Mouse (Mus musculus): Measurements from ENCODE around the gene Gnat1. TPM values are rescaled to one million over a fixed set of nuclear protein-coding genes. Genes with fewer than 3 reads are reported as not detected.
A peak's percentile ranks its signal among the peaks of the same experiment; 100 is the strongest.

Gnat1 gene
- total RNA-seq, 2 experiments from 2014 or later = 0.17 TPM; not detected in 1

DNA sequence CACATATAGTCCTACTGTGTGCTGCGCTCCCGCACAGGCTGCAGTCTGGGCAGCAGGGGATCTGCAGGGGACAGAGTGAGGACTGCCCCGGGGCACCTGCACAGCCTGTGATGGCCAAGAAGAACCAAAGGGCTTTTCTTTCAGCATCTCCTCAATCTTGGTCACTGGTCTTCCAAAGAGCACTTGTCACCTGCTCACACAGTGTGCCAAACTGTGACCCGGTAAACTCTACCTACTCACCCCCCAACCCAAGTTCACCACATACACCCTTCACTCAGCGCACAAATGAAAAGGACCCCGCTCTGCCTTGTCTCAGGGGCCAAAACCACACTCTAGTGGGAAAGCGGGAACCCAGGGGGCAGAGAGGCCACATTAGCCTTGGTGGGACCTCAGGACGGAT lies 47.7 kb downstream of the Gnat1 start:
- peak overlapping the region; percentile 95; the same call in 1 of the 2 replicates for H3K4me3 ChIP-seq
- TF ChIP-seq CTCF (conservative IDR thresholded peaks at IDR 0.05) = no peak
- DNase-seq (ENCODE audit: low spot score in 2 of 2) = no peak

DNA sequence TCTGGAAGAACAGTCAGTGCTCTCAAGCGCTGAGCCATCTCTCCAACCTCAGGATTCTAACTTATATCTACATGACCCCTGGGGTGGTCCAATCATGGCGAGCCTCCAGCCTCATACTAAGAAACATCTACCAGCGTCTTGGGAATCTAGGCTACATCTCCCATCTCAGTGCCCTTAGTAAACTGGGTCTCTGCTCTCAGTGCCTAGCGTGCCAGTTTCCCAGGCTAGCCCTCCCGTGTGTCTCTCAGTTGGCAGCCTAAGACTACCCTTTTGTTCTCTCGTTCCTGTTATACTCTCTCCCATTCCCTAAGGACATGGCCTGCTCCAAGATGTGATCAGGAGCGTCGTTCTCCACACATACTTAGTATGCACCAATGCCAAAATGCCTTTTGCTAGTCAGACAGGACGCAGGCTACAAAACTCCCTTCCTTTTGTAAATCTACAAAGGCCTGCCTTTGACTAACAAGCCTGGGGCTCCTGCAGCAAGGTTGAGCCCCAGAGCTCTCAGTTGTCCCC lies 48.1 kb downstream of the Gnat1 start:
- H3K27ac ChIP-seq = peak overlapping the region; percentile 92
- no peak overlapping the region; the same call in 1 of the 2 replicates for H3K4me3 ChIP-seq
- no peak for DNase-seq (ENCODE audit: low spot score in 2 of 2)
- TF ChIP-seq CTCF (conservative IDR thresholded peaks at IDR 0.05) = no peak

More for the DNA sequence above, 47.7 kb downstream of the Gnat1 start:
- H3K27ac ChIP-seq = peak overlapping the region; percentile 92

DNA sequence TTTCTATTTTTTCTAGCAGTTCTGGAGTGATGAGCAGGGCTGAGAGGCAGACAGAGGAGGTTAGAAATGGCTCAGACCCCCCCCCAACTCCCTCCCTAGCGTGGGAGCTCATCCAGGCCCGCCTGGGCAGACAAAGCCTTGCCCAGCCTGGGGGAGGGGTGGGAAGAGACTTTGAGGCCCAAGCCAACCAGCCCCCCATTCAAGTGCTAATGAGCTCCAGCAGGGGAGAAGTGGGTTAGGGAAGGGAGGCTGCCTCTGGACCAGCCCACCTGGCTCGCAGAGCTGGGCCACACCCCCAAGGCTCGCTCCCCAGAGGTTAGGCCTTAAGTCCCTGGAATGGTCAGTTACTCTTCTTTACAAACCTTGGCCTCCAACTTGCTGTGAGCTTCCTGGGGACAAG lies 48.9 kb downstream of the Gnat1 start:
- TF ChIP-seq CTCF (conservative IDR thresholded peaks at IDR 0.05) = no peak
- H3K27ac ChIP-seq = peak overlapping the region; percentile 92
- H3K4me3 ChIP-seq = peak overlapping the region; percentile 22; the same call in 1 of the 2 replicates
- DNase-seq (ENCODE audit: low spot score in 2 of 2) = peak; percentile 58 to 72

DNA sequence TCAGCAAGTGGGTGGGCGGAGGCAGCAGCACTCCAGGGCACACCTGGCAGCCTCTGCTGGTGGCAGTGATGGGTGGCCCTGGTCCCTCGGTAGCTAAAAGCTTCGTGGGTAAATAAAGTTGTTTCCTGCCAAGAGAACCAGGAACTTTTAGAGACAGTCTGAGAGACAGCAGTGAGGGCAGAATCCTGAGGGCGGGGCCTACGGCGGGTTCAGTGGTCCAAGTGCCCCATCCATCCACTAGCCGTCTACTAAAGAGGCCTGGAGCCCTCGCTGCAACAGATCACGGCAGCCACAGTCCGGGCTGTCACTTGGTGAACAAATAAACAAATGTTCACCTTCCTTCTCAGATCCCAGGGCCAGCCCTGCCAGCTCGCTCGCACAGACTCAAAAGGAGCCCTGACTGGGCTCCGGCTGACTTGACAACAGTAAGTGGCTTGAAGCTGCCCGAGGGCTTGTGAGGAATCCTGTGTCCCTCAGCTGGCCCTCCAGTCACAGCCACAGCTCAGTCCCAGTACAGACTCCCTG lies 49.5 kb downstream of the Gnat1 start:
- DNase-seq (ENCODE audit: low spot score in 2 of 2) = peak in 1 of 2 experiments; percentile 33
- TF ChIP-seq CTCF (conservative IDR thresholded peaks at IDR 0.05) = no peak
- Histone ChIP-seq H3K27ac (peak overlapping the region; percentile 92), H3K4me3 (peak overlapping the region; percentile 22; the same call in 1 of the 2 replicates)

DNA sequence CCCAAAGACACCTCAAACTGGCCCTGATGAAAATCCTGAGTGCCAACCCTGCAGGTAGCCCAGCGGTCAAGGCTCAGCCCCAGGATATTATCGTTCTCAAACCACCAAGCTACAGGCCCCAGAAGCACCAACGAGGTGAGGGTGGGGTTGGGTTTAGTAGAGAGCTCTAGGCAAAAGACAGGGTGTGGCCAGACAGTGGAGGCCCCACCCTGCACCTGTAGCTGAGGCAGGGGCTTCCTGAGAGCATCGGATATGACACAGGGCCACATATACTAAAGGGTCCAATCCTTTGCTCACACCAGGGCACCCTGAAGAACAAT lies 50.1 kb downstream of the Gnat1 start:
- DNase-seq (ENCODE audit: low spot score in 2 of 2) = no peak
- H3K27ac ChIP-seq = peak overlapping the region; percentile 92
- TF ChIP-seq CTCF (conservative IDR thresholded peaks at IDR 0.05) = no peak
- peak overlapping the region; percentile 13; the same call in 1 of the 2 replicates for H3K4me3 ChIP-seq

DNA sequence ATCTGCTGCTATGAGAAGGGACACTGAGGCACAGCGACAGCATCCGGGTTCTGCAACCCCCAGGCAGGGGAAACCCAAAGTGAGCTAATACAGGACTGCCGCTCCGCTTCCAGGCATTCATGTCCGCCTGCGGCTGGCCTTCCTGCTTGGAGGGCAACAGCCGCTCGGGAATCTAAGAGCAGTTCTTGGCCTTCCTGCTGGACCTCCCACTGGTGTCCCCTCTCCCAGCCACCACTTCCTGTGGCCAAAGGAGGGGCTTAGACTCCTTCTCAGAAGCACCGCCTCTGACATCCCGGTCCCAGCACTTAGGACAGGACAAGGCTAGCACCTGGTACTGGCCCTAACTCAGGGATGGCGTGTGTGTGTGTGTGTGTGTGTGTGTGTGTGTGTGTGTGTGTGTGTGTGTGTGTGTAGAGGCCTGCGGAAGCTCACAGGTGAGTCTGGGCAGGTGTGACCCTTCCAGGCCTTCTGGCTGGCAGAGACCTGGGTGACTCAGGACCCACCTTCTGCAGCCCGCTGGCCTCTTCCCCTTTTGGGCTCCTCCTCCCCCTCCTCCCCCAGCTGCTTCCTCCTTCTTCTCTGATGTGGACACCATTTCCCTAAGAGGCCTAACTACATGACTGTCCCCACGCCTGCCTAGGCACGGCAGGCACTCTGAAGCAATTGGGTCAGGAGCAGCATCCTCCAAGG lies 50.6 kb downstream of the Gnat1 start:
- TF ChIP-seq CTCF (conservative IDR thresholded peaks at IDR 0.05) = no peak
- DNase-seq (ENCODE audit: low spot score in 2 of 2) = no peak
- H3K4me3 ChIP-seq = peak overlapping the region; percentile 20; the same call in 1 of the 2 replicates
- peak overlapping the region; percentile 92 for H3K27ac ChIP-seq

DNA sequence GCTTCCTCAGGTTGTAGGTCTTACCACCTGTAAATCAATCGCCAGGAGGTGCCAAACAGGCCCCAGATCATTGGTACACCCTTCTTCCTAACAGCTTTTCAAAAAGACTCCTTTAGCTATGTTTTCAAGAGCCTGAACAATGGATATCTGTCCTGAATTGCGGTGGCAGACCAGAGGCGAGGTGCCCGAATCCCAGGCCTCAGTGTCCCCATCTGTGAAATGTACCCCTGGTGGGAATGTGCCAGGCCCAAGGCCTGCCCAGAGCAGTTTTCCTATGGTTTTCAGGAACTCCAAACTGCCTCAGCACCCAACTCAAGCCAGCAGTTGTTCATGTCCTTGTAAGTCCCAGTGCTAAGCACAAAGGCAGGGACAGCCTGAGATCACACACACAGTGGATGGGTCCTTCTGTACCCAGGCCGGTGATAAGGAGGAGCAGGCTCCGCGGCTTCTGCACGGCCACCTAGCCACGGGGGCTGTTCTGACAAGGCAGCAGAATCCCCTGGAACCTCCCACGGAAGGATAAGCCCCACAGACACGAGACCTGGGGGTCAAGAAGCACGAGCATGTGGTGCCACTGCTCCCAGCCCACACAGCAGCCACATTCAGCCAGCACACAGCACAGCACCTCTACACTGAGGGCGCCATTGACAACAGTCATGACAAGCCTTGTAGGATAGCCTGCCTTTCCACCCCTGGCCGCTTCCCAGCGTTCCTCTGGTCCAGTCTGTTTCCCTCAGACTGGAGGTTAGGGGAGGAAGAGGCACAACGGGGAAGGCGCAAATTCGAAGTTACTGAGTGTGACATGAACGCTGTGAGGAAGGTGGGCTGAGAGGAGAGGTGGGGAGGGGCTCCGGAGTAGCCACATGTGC lies 51.9 kb downstream of the Gnat1 start:
- Histone ChIP-seq H3K27ac (peak overlapping the region; percentile 83), H3K4me3 (no peak overlapping the region)
- DNase-seq (ENCODE audit: low spot score in 2 of 2) = no peak
- no peak for TF ChIP-seq CTCF (conservative IDR thresholded peaks at IDR 0.05)

DNA sequence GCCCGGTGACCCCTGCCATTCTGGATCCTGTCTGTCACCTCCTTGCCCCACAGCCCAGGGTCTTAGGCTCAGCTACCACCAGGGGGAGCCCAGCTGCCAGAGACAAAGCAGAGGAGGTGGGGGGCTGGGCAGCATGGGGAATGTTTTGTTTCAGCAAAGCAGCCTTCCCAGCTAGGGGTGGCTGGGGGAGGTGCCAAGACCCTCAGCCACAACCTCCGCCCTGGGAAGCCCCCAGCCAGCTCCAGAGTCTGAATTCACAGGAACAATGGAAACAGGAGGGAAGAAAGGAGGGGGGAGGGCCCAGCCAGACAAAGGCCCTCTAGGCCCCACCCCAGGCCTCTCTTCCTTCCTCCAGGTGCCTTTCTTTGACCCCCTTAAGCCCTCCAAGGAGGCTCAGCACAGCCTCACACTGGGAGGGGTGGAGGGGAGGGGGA lies 52.7 kb downstream of the Gnat1 start:
- peak; percentile 93 for TF ChIP-seq CTCF (conservative IDR thresholded peaks at IDR 0.05)
- peak overlapping the region; percentile 17; the same call in 1 of the 2 replicates for H3K4me3 ChIP-seq

DNA sequence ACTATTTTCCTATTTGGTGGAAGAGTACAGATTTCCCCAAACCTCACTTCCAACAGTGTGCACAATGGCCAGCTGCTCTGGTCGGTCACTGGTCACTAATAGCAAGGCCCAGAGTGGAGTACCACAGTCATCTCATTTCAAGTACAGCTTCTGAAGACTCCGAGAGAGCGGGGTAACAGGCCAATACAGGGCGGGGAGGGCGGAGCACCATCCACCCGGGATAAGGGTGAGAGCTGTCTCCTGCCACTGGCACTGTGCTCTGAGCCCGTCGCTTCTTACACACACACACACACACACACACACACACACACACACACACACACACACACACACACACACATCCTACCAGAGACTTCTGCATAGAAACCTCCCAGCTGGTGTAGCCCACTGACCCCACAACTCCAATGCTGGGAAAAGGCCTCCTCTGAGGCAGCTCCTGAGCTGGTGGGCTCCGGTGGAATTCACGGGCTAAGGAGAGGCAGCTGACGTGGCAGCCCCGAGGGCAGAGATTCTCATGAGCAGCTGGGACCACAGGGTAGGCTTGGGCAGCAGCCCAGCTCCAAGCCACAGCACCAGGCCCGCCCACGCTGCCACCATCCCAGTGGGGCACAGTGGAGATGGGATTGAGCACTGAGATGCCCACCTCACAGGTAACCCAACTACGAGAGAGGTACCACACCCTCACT lies 53.2 kb downstream of the Gnat1 start:
- no peak for DNase-seq (ENCODE audit: low spot score in 2 of 2)
- H3K4me3 ChIP-seq = peak overlapping the region; percentile 17; the same call in 1 of the 2 replicates
- TF ChIP-seq CTCF (conservative IDR thresholded peaks at IDR 0.05) = no peak
- peak overlapping the region; percentile 83 for H3K27ac ChIP-seq

More for the DNA sequence above, 52.7 kb downstream of the Gnat1 start:
- DNase-seq (ENCODE audit: low spot score in 2 of 2) = peak; percentile 68 to 84
- H3K27ac ChIP-seq = peak overlapping the region; percentile 83

DNA sequence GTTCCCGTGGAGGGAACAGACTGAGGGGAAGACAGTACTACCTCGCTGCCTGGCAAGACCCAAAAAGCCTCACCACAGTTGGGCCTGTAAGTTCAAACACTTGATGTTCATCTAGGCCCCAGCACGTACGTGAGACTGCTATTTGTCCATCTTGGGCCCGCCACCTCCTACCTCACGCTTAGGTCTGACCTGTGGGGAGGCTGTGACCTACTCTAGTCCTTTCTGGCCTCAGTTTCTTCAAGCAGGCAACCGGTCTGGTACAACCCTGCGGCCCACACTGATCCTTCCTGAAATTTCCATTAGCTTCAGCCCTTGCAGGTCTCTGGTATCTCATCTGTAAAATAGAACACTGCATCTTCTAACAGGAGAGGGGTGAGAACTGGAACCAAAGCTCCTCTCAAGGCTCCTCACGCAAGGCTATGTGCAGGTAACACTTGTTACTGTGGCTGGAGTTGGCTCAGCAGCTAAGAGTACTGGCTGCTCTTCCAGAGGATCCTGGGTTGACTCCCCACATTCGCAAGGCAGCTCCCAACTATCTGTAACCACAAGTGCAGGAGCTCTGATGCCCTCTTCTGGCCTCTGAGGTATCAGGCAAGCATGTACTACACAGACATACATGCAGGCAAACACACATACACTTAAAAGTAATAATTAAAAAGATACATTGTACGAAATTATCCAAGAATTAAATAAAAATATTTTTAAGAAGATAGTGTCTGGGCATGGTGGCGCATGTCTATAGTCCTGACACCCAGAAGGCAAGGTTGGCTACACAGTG lies 54.0 kb downstream of the Gnat1 start:
- Histone ChIP-seq H3K27ac (peak overlapping the region; percentile 72), H3K4me3 (no peak overlapping the region)
- no peak for DNase-seq (ENCODE audit: low spot score in 2 of 2)
- TF ChIP-seq CTCF (conservative IDR thresholded peaks at IDR 0.05) = peak; percentile 58

DNA sequence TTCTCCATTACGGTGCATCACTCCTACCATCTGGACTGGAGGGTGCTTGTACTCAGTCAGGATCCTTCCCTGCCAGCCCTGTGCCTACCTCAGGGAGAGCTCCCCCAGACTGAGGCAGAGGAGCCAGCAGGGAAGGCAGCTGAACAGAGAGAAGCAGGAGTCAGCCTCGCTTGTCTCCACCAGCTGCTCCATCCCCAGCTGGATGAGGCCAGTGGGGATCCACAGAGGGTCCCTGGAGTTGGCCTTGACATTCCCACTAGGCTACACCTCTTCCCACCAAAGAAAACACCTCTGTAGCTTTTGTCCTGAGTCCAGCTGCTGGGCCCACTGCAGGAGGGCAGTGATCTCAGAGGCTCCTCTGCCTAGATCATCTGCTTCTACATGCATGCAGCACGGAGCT lies 54.6 kb downstream of the Gnat1 start:
- no peak overlapping the region for H3K4me3 ChIP-seq
- no peak for DNase-seq (ENCODE audit: low spot score in 2 of 2)
- H3K27ac ChIP-seq = peak overlapping the region; percentile 72
- TF ChIP-seq CTCF (conservative IDR thresholded peaks at IDR 0.05) = no peak

DNA sequence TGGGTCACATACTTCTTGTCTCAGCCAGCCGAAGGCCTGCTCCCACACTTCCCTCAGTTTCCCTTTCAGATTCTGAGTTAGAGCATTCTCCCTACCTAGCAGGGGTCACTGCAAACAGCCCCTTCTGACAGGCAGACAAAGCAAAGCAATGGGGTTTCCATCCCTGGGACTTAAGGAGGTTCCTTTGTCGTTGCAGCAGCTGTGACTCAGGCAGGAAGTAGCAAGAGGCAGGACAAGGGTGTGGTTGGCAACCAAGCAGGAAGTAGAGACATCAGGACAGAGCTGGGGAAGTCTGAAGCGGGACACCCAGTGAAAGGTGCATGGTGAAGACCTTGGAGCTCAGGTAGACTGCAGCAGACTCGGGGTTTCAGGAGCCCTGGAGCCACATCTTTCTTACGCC lies 55.0 kb downstream of the Gnat1 start:
- Histone ChIP-seq H3K4me3 (no peak overlapping the region), H3K27ac (peak overlapping the region; percentile 72)
- no peak for DNase-seq (ENCODE audit: low spot score in 2 of 2)
- TF ChIP-seq CTCF (conservative IDR thresholded peaks at IDR 0.05) = no peak

Other genes with a start within 250 kb of the Gnat1 start
- 10 to 100 TPM; 35.8 to 41.0 TPM for gene Tmem115, start 145.8 kb downstream of the Gnat1 start, total RNA-seq (2021)
- gene Cyb561d2, start 137.5 kb downstream of the Gnat1 start, total RNA-seq (2021) = 10 to 100 TPM; 13.8 to 15.3 TPM
- 10 to 100 TPM; 44.2 to 45.2 TPM for gene Nprl2, start 137.5 kb downstream of the Gnat1 start, total RNA-seq (2021)
- gene Zmynd10, start 132.4 kb downstream of the Gnat1 start, total RNA-seq (2021) = 1 to 10 TPM; 4.7 to 5.7 TPM
- 10 to 100 TPM; 16.2 to 17.6 TPM for gene Rassf1, start 128.2 kb downstream of the Gnat1 start, total RNA-seq (2021)
- gene Tusc2, start 116.5 kb downstream of the Gnat1 start, total RNA-seq (2021) = 10 to 100 TPM; 77.2 to 83.1 TPM
- 10 to 100 TPM; 11.5 to 16.9 TPM for gene Hyal2, start 111.8 kb downstream of the Gnat1 start, total RNA-seq (2021)
- gene Hyal1, start 102.8 kb downstream of the Gnat1 start, total RNA-seq (2021) = 1 to 10 TPM; 6.9 to 7.6 TPM
- 10 to 100 TPM; 10.9 to 12.6 TPM for gene Naa80, start 100.8 kb downstream of the Gnat1 start, total RNA-seq (2021)
- 1 to 10 TPM; 2.0 to 2.1 TPM for gene Hyal3, start 98.9 kb downstream of the Gnat1 start, total RNA-seq (2021)
- gene Ifrd2, start 92.1 kb downstream of the Gnat1 start, total RNA-seq (2021) = 10 to 100 TPM; 13.7 to 15.2 TPM
- 1 to 10 TPM; 1.9 to 2.2 TPM for gene Sema3b, start 70.5 kb downstream of the Gnat1 start, total RNA-seq (2021)
- 100 to 1,000 TPM; 208 to 222 TPM for gene Gnai2, start 44.3 kb downstream of the Gnat1 start, total RNA-seq (2021)
- 10 to 100 TPM; 55.7 to 65.0 TPM for gene Slc38a3, start 10.2 kb downstream of the Gnat1 start, total RNA-seq (2021)
- gene Sema3f, start 30.8 kb upstream of the Gnat1 start, total RNA-seq (2021) = 1 to 10 TPM; 2.8 to 3.5 TPM
- gene Rbm5, start 91.3 kb upstream of the Gnat1 start, total RNA-seq (2021) = 100 to 1,000 TPM; 141 to 159 TPM
- 10 to 100 TPM; 60.7 to 70.3 TPM for gene Rbm6, start 193.5 kb upstream of the Gnat1 start, total RNA-seq (2021)
- gene Mon1a, start 208.4 kb upstream of the Gnat1 start, total RNA-seq (2021) = 10 to 100 TPM; 26.9 to 27.6 TPM
- 1 to 10 TPM; 1.3 to 2.4 TPM for gene Mst1r, start 227.2 kb upstream of the Gnat1 start, total RNA-seq (2021)
- not detected for gene Actl11, start 248.8 kb upstream of the Gnat1 start, total RNA-seq (2021)